Mouse (Mus musculus) lung, postnatal 25 days (tissue): ENCODE results near the gene Fmnl1.
A peak's percentile ranks its signal among the peaks of the same experiment; 100 is the strongest.

ENCODE experiments used
- DNase-seq: peaks from one replicate; pipeline ENCODE4 v3.0.0; 2022; ENCODE audit warnings: low spot score

The Fmnl1 gene

GRCm38 (mm10) chr11:103184891-103185290 is 14.0 kb downstream of the Fmnl1 start:
- peak; percentile 50 for DNase-seq

GRCm38 (mm10) chr11:103192230-103192955 is 21.5 kb downstream of the Fmnl1 start:
- no peak for DNase-seq

- DNase-seq: no peak
Observed at GRCm38 (mm10) chr11:103192956-103193824, 22.3 kb downstream of the Fmnl1 start.

GRCm38 (mm10) chr11:103193825-103194168 is 22.9 kb downstream of the Fmnl1 start:
- DNase-seq: no peak

GRCm38 (mm10) chr11:103195236-103195635 is 24.3 kb downstream of the Fmnl1 start:
- DNase-seq: no peak

- no peak for DNase-seq
Observed at GRCm38 (mm10) chr11:103195656-103196055, 24.7 kb downstream of the Fmnl1 start.

- DNase-seq: no peak
Observed at GRCm38 (mm10) chr11:103197340-103197739, 26.4 kb downstream of the Fmnl1 start.

GRCm38 (mm10) chr11:103198339-103198738 is 27.4 kb downstream of the Fmnl1 start:
- DNase-seq: no peak

GRCm38 (mm10) chr11:103198911-103199803 is 28.2 kb downstream of the Fmnl1 start:
- DNase-seq: no peak

- DNase-seq: no peak
Observed at GRCm38 (mm10) chr11:103201664-103202063, 30.8 kb downstream of the Fmnl1 start.

GRCm38 (mm10) chr11:103202376-103202775 is 31.5 kb downstream of the Fmnl1 start:
- DNase-seq: no peak

GRCm38 (mm10) chr11:103206203-103206602 is 35.3 kb downstream of the Fmnl1 start:
- DNase-seq: no peak

GRCm38 (mm10) chr11:103208458-103208857 is 37.6 kb downstream of the Fmnl1 start, which contains the start of gene 1700023F06Rik:
TSS of gene 1700023F06Rik (minus strand) at chr11:103208558.
- no peak for DNase-seq

- DNase-seq: no peak
Observed at GRCm38 (mm10) chr11:103210291-103210690, 39.4 kb downstream of the Fmnl1 start.

GRCm38 (mm10) chr11:103213712-103214111 is 42.8 kb downstream of the Fmnl1 start:
- no peak for DNase-seq

- no peak for DNase-seq
Observed at GRCm38 (mm10) chr11:103215355-103215754, 44.4 kb downstream of the Fmnl1 start.

GRCm38 (mm10) chr11:103217790-103218516 is 47.0 kb downstream of the Fmnl1 start, which contains the start of gene Spata32:
TSS of gene Spata32 (minus strand) at chr11:103218432.
- peak; percentile 46 for DNase-seq

- DNase-seq: no peak
Observed at GRCm38 (mm10) chr11:103218517-103218901, 47.6 kb downstream of the Fmnl1 start.

- DNase-seq: no peak
Observed at GRCm38 (mm10) chr11:103219259-103219658, 48.4 kb downstream of the Fmnl1 start.

GRCm38 (mm10) chr11:103219995-103220394 is 49.1 kb downstream of the Fmnl1 start:
- DNase-seq: no peak

GRCm38 (mm10) chr11:103221437-103221836 is 50.5 kb downstream of the Fmnl1 start:
- no peak for DNase-seq
